Mouse (Mus musculus) hindbrain, embryonic 14.5 days (tissue): ENCODE data around the gene Gm3012. TPM values are rescaled to one million over a fixed set of nuclear protein-coding genes. Genes with fewer than 3 reads are reported as not detected.
"Not testable (repeated sequence)": the region's sequence is repeated elsewhere in the genome, so short reads cannot be mapped to it uniquely, and the experiment has no call there.

Source experiments
- ATAC-seq: fragments of 200-750 bp; cut with Nextera tagmentation; 2 replicates; pipeline ENCODE4 v1.8.0; 2017; ENCODE audit warnings: moderate number of reproducible peaks, mild to moderate bottlenecking, moderate TSS enrichment, moderate library complexity; ENCODE audit not compliant: low FRiP score
- DNase-seq: peaks from one replicate; pipeline ENCODE4 v3.0.0-alpha.2; 2015; ENCODE audit warnings: low spot score
- H3K27ac ChIP-seq: fragments of 300-500 bp; sonication (generic); 2 replicates; pipeline ENCODE4 v1.5.1; 2014; ENCODE audit warnings: mild to moderate bottlenecking, moderate library complexity
- H3K27me3 ChIP-seq: fragments of 300-500 bp; sonication (generic); 2 replicates; pipeline ENCODE4 v1.6.1; 2014; ENCODE audit warnings: mild to moderate bottlenecking, low read length, mixed read lengths; ENCODE audit not compliant: control insufficient read depth, insufficient read depth
- H3K36me3 ChIP-seq: fragments of 300-500 bp; sonication (generic); replicated peaks from 2 replicates; pipeline ENCODE4 v1.6.1; 2014; ENCODE audit not compliant: control insufficient read depth, insufficient read depth
- H3K4me1 ChIP-seq: fragments of 300-500 bp; sonication (generic); replicated peaks from 2 replicates; pipeline ENCODE4 v1.6.1; 2014; ENCODE audit warnings: antibody characterized with exemption, low read length, mixed read lengths; ENCODE audit not compliant: control insufficient read depth, insufficient read depth
- H3K4me2 ChIP-seq: fragments of 300-500 bp; sonication (generic); replicated peaks from 2 replicates; pipeline ENCODE4 v1.6.1; 2014; ENCODE audit warnings: mild to moderate bottlenecking, moderate library complexity
- H3K4me3 ChIP-seq: fragments of 300-500 bp; sonication (generic); replicated peaks from 2 replicates; pipeline ENCODE4 v1.5.1; 2014; ENCODE audit warnings: mild to moderate bottlenecking, low read length
- H3K9ac ChIP-seq: fragments of 300-500 bp; sonication (generic); 2 replicates; pipeline ENCODE4 v1.6.1; 2014
- H3K9me3 ChIP-seq: fragments of 300-500 bp; sonication (generic); 2 replicates; pipeline ENCODE4 v1.6.1; 2016; ENCODE audit warnings: low read length; ENCODE audit not compliant: control insufficient read depth
- WGBS: fragments of 180-500 bp; shearing (Covaris S2); extraction: QIAGEN DNeasy Blood & Tissue Kit; methylation state at CpG from one replicate; pipeline ENCODE4 v1.1.7; 2014; 5-methylcytosine and 5-hydroxymethylcytosine counted together
- polyA plus RNA-seq: library from polyadenylated mRNA; unstranded; fragments of >200 nt; fragmentation: Nextera tagmentation; extraction: Ambion mirVana; gene quantifications from 2 replicates; pipeline ENCODE4 v1.2.1, GENCODE M21; 2014

The Gm3012 gene
- polyA plus RNA-seq: not detected in 2 replicates

DNA sequence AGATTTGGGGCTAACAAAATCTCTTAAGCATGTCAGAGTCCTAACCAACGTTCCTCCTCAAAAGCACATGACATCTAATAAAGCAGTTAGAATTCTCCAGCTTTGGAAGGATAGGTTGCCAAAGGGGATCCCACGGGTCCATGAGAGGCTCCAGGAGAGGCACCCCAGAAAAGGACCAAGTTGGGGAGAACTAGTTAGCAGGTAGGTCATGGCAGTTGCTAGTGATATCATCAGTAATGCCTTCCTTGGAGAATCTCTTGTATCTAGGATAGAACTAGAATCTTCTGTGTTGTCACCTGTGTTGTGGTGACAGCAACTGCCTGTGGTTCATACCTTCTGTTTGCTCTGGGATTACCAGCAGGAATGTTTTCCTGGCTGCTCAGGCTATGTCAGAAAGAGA lies at the start of gene Gm3012:
TSS of gene Gm3012 (plus strand) at position 301 of the 400 bp plus-strand sequence.
- not testable (repeated sequence) for H3K4me1 ChIP-seq, ATAC-seq, H3K9ac ChIP-seq, H3K9me3 ChIP-seq, H3K4me2 ChIP-seq, H3K36me3 ChIP-seq, H3K27me3 ChIP-seq, H3K27ac ChIP-seq, H3K4me3 ChIP-seq, DNase-seq
- WGBS: no CpG with 5 or more reads among the region's 2 CpGs

DNA sequence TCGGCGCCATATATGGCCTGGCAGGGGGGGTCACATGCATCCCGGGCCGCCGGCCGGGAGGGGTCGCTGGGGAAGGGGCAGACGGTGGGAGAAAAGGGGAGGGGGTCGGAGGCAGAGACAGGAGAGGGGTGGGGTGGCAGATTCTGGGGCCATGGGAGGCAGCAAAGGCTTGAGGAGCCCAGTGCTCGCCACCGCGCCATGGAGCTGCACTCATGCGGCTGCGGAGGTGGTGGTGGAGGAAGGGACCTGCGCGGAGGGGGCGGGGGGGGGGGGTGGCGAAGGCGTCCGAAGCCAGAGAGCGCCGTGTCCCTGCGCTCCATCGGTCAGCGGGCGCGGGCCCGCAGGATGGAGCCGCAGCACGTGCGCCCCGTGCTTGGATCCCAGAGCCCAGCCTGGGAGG lies 17.4 kb downstream of the Gm3012 start, which contains the start of gene Gm3020:
TSS of gene Gm3020 (plus strand) at position 301 of the 400 bp plus-strand sequence.
- not testable (repeated sequence) for H3K4me2 ChIP-seq, DNase-seq, H3K27ac ChIP-seq, H3K9ac ChIP-seq, H3K4me1 ChIP-seq, ATAC-seq, H3K9me3 ChIP-seq, H3K36me3 ChIP-seq, H3K4me3 ChIP-seq, H3K27me3 ChIP-seq
- WGBS: no CpG with 5 or more reads among the region's 32 CpGs

DNA sequence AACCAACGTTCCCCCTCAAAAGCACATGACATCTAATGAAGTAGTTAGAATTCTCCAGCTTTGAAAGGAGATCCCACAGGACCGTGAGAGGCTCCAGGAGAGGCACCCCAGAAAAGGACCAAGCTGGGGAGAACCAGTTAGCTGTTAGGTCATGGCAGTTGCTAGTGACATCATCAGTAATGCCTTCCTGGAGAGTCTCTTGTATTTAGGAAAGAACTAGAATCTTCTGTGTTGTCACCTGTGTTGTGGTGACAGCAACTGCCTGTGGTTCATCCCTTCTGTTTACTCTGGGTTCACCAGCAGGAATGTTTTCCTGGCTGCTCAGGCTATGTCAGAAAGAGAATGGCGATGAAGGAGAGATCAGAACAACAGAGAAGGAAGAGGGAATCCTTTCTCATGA lies 54.2 kb downstream of the Gm3012 start, which contains the start of gene Gm3043:
TSS of gene Gm3043 (plus strand) at position 301 of the 400 bp plus-strand sequence.
- H3K36me3 ChIP-seq, H3K27ac ChIP-seq, H3K4me1 ChIP-seq, H3K9ac ChIP-seq, H3K27me3 ChIP-seq, ATAC-seq, DNase-seq, H3K4me3 ChIP-seq, H3K9me3 ChIP-seq, H3K4me2 ChIP-seq: not testable (repeated sequence)
- WGBS: no CpG with 5 or more reads among the region's 3 CpGs

Other genes starting within 250 kb of the Gm3012 start
- not detected in 2 replicates for gene Gm10413, start 239.4 kb upstream of the Gm3012 start, polyA plus RNA-seq
- 21.5 and 21.7 TPM in 2 replicates for gene Gm10409, start 221.9 kb upstream of the Gm3012 start, polyA plus RNA-seq
- 9.0 and 12.1 TPM in 2 replicates for gene Gm3005, start 206.4 kb upstream of the Gm3012 start, polyA plus RNA-seq
- not detected in 2 replicates for gene Gm10408, start 185.1 kb upstream of the Gm3012 start, polyA plus RNA-seq
- gene Gm3020, start 17.5 kb downstream of the Gm3012 start, polyA plus RNA-seq: 21.5 and 21.7 TPM in 2 replicates
- gene Gm3043, start 54.3 kb downstream of the Gm3012 start, polyA plus RNA-seq: 0.27 TPM in 1 of 2 replicates, not detected in the other
- gene Gm3002, start 175.6 kb downstream of the Gm3012 start, polyA plus RNA-seq: 4.8 and 5.3 TPM in 2 replicates
- not detected in 2 replicates for gene Gm3033, start 211.7 kb downstream of the Gm3012 start, polyA plus RNA-seq
- 0.23 TPM in 1 of 2 replicates, not detected in the other for gene Gm2916, start 249.7 kb downstream of the Gm3012 start, polyA plus RNA-seq